ENCODE assay signal across 11 mouse cellular contexts in the genomic region with DNA sequence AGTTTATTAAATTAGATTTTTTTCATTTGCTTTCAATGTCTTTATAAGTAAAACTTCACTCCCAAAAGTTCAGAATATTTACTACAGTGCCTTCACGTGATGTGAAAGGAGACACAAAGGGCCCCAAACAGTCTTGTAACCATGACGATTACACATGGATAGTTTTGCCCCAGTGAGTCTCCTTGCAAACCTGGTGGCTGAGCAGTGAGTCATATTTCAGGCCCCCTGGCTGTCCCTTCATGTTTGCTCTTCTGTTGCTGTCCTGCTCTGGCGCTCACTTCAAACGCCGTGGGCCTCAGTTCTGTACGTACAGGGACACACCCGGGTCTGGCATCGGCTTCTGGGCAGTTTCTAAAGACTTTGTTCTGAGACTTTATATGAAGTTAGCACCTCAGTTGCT. TPM values are rescaled to one million over a fixed set of nuclear protein-coding genes. Genes with fewer than 3 reads are reported as not detected.
DNase-seq lines count a peak whose midpoint lies in the region; ATAC-seq lines count a peak whose summit lies in the region.
"Had no signal": no experiment of that assay in that cellular context is flagged by ENCODE, and none has a peak within 500 bp of the region (broad histone marks: within the 10 kb centered on the region; RNA-seq: fewer than 3 reads in every experiment).

No protein-coding gene starts in this region.

- no peak overlapping the region for H3K4me3 ChIP-seq in hindbrain, embryonic 10.5 days
- H3K4me3 ChIP-seq in hindbrain, embryonic 16.5 days (ENCODE audit: low read length): no peak overlapping the region
- H3K4me3 ChIP-seq in forebrain, embryonic 10.5 days: no peak overlapping the region
- H3K4me3 ChIP-seq in midbrain, embryonic 14.5 days (replicated peaks; ENCODE audit: low read depth, low read length): no peak overlapping the region
- H3K4me3 ChIP-seq: limb, embryonic 12.5 days had no signal

- no peak overlapping the region for H3K27ac ChIP-seq in hindbrain, embryonic 10.5 days
- no peak overlapping the region for H3K27ac ChIP-seq in hindbrain, embryonic 16.5 days (ENCODE audit: low read depth, low read length)
- peak overlapping the region; percentile 1; the same call in 1 of the 2 replicates for H3K27ac ChIP-seq in forebrain, embryonic 10.5 days
- no peak overlapping the region for H3K27ac ChIP-seq in midbrain, embryonic 14.5 days (replicated peaks; ENCODE audit: low read depth, low read length)
- H3K27ac ChIP-seq: limb, embryonic 12.5 days had no signal

- peaks cover 60% of the 10 kb centered on the region for H3K27me3 ChIP-seq in hindbrain, embryonic 10.5 days (ENCODE audit: insufficient read depth, poor library complexity, severe bottlenecking)
- H3K27me3 ChIP-seq in hindbrain, embryonic 16.5 days (replicated peaks; ENCODE audit: control insufficient read depth, insufficient read depth, low read length): peaks cover 10% of the 10 kb centered on the region
- peaks cover 64% of the 10 kb centered on the region for H3K27me3 ChIP-seq in forebrain, embryonic 10.5 days (ENCODE audit: poor library complexity, severe bottlenecking)
- H3K27me3 ChIP-seq in midbrain, embryonic 14.5 days (ENCODE audit: control insufficient read depth, insufficient read depth, low read length): peaks cover 23% of the 10 kb centered on the region

- intact Hi-C loops in gastrocnemius, postnatal 14 days (cut with DNase I; ENCODE audit: low total_unique reads): no loop called here

- no peak for ATAC-seq in hindbrain, embryonic 16.5 days
- no peak for ATAC-seq in midbrain, embryonic 14.5 days (ENCODE audit: low FRiP score, low TSS enrichment)

- H3K36me3 ChIP-seq in hindbrain, embryonic 10.5 days: no peaks in the 10 kb centered on the region
- H3K36me3 ChIP-seq in hindbrain, embryonic 16.5 days (ENCODE audit: control insufficient read depth, insufficient read depth, low read length): no peaks in the 10 kb centered on the region
- no peaks in the 10 kb centered on the region for H3K36me3 ChIP-seq in forebrain, embryonic 10.5 days (replicated peaks)
- H3K36me3 ChIP-seq in midbrain, embryonic 14.5 days (ENCODE audit: control insufficient read depth, insufficient read depth, low read length): no peaks in the 10 kb centered on the region
- H3K36me3 ChIP-seq: limb, embryonic 12.5 days had no signal

- H3K9ac ChIP-seq in hindbrain, embryonic 16.5 days (ENCODE audit: low read depth, low read length): no peak overlapping the region
- H3K9ac ChIP-seq in midbrain, embryonic 14.5 days (replicated peaks; ENCODE audit: low read length): no peak overlapping the region
- H3K9ac ChIP-seq: limb, embryonic 12.5 days had no signal

- peak; percentile 26 for DNase-seq in hindbrain, embryonic 10.5 days (ENCODE audit: low spot score)
- peak; percentile 62 for DNase-seq in Muller cell, postnatal 12 days (ENCODE audit: inconsistent ontology term)
- no peak for DNase-seq in forebrain, embryonic 10.5 days (ENCODE audit: extremely low spot score, low spot score)
- peak; percentile 61 for DNase-seq in midbrain, embryonic 14.5 days
- no peak for DNase-seq in gastrocnemius, postnatal 14 days
- DNase-seq in cerebellum, adult 9-10 months: no peak
- no peak for DNase-seq in c-Kit-positive CD71-positive TER-119-positive erythroid progenitor cells, embryonic 14.5 days (ENCODE audit: low spot score)
- DNase-seq: cerebellum, postnatal 25 days; lung, postnatal 36 days had no signal

- peaks cover 28% of the 10 kb centered on the region for H3K4me1 ChIP-seq in hindbrain, embryonic 10.5 days (replicated peaks)
- peaks cover 13% of the 10 kb centered on the region for H3K4me1 ChIP-seq in hindbrain, embryonic 16.5 days (ENCODE audit: control insufficient read depth, insufficient read depth, low read depth, low read length)
- H3K4me1 ChIP-seq in forebrain, embryonic 10.5 days: peaks cover 61% of the 10 kb centered on the region
- H3K4me1 ChIP-seq in midbrain, embryonic 14.5 days (ENCODE audit: control insufficient read depth, insufficient read depth, low read length): peaks cover 31% of the 10 kb centered on the region

- no peak overlapping the region; the same call in 1 of the 2 replicates for H3K4me2 ChIP-seq in hindbrain, embryonic 16.5 days (ENCODE audit: low read length)
- no peak overlapping the region for H3K4me2 ChIP-seq in midbrain, embryonic 14.5 days (ENCODE audit: low read length)
- H3K4me2 ChIP-seq: limb, embryonic 12.5 days had no signal

- H3K9me3 ChIP-seq in hindbrain, embryonic 10.5 days: no peaks in the 10 kb centered on the region
- no peaks in the 10 kb centered on the region for H3K9me3 ChIP-seq in hindbrain, embryonic 16.5 days (ENCODE audit: control insufficient read depth, low read length)
- H3K9me3 ChIP-seq in forebrain, embryonic 10.5 days: no peaks in the 10 kb centered on the region
- H3K9me3 ChIP-seq in midbrain, embryonic 14.5 days (ENCODE audit: control insufficient read depth, low read length): no peaks in the 10 kb centered on the region
- H3K9me3 ChIP-seq: limb, embryonic 12.5 days had no signal

- 57% methylated on average over 8 of the region's 8 CpGs for WGBS in hindbrain, embryonic 10.5 days
- 34% methylated on average over 8 of the region's 8 CpGs for WGBS in hindbrain, embryonic 16.5 days
- WGBS in forebrain, embryonic 10.5 days: 69% methylated on average over 8 of the region's 8 CpGs
- WGBS in midbrain, embryonic 14.5 days: 27% methylated on average over 8 of the region's 8 CpGs

RNA-seq across cellular contexts. Expression of gene Prr15, which starts 6.6 kb away (rescaled TPM):
- polyA plus RNA-seq in hindbrain, embryonic 10.5 days (2016; fragmentation: Nextera tagmentation; extraction: Ambion mirVana): 1.1 and 4.0 TPM in 2 replicates
- polyA plus RNA-seq in hindbrain, embryonic 16.5 days (2015; fragmentation: Nextera tagmentation; extraction: Ambion mirVana): 1.1 and 1.5 TPM in 2 replicates
- polyA plus RNA-seq in forebrain, embryonic 10.5 days (2016; fragmentation: Nextera tagmentation; extraction: Ambion mirVana): 3.3 and 4.7 TPM in 2 replicates
- polyA plus RNA-seq in midbrain, embryonic 14.5 days (2014; fragmentation: Nextera tagmentation; extraction: Ambion mirVana): 1.6 and 1.9 TPM in 2 replicates
- 1 to 10 TPM in 1 of 2 experiments, under 1 TPM in 1; 0.60 to 1.7 TPM for total RNA-seq in gastrocnemius, postnatal 14 days (2021)

Comparison
In these comparisons a context has a peak if more than half of its experiments do, and no peak if none do; other contexts are left out.
1. DNase-seq: peak in hindbrain, embryonic 10.5 days (single experiment), Muller cell, postnatal 12 days (single experiment) and midbrain, embryonic 14.5 days (single experiment); none in forebrain, embryonic 10.5 days (single experiment), gastrocnemius, postnatal 14 days (single experiment), cerebellum, adult 9-10 months (single experiment) and c-Kit-positive CD71-positive TER-119-positive erythroid progenitor cells, embryonic 14.5 days (single experiment).